Comparison of ENCODE assay signal across 8 mouse cellular contexts in the genomic region with DNA sequence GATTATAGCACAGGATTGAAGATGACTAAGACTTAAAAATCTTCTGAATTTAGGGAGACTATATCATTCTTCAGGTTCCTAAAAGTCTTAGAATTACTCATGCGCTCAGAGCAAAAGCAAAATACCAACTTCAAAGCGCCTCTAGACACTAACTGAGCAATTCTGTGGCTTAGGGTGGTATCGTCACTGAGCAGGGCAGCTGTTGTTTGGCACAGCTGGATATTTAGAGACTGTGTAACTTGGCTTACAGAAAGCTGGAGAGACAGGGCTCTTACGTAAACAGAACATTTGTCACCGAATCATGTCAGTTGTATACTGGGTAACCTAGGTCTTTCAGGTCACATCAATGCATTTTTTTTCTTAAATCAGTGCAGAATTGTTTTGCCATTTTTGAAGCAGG. TPM values are rescaled to one million over a fixed set of nuclear protein-coding genes. Genes with fewer than 3 reads are reported as not detected.
DNase-seq lines count a peak whose midpoint lies in the region; ATAC-seq and TF ChIP-seq lines count a peak whose summit lies in the region.
"Had no signal": no experiment of that assay in that cellular context is flagged by ENCODE, and none has a peak within 500 bp of the region (broad histone marks: within the 10 kb centered on the region; RNA-seq: fewer than 3 reads in every experiment).

No protein-coding gene starts in this region.

- no peaks in the 10 kb centered on the region for H3K4me1 ChIP-seq in lung, embryonic 14.5 days (ENCODE audit: insufficient read depth)
- H3K4me1 ChIP-seq in embryonic facial prominence, embryonic 15.5 days: peaks cover 30% of the 10 kb centered on the region

- DNase-seq in lung, embryonic 14.5 days: peak; percentile 28
- DNase-seq in lung, postnatal 10 days: no peak
- DNase-seq in splenic B cell, adult 2 months (ENCODE audit: low read depth, low spot score): peak; percentile 50
- no peak for DNase-seq in cerebellum, postnatal 14 days
- DNase-seq in spleen, postnatal 4 days (ENCODE audit: low spot score in 2 of 2): no peak

- no peaks in the 10 kb centered on the region for H3K9me3 ChIP-seq in lung, embryonic 14.5 days (ENCODE audit: low read depth, low read length)
- H3K9me3 ChIP-seq in embryonic facial prominence, embryonic 15.5 days (replicated peaks): no peaks in the 10 kb centered on the region
- H3K9me3 ChIP-seq: forebrain, embryonic 13.5 days had no signal

- no peak overlapping the region for H3K4me2 ChIP-seq in lung, embryonic 14.5 days
- H3K4me2 ChIP-seq in embryonic facial prominence, embryonic 15.5 days (replicated peaks): peak overlapping the region; percentile 79; the same call in 1 of the 2 replicates

- H3K9ac ChIP-seq in lung, embryonic 14.5 days: no peak overlapping the region
- H3K9ac ChIP-seq in embryonic facial prominence, embryonic 15.5 days: no peak overlapping the region

- ATAC-seq in lung, embryonic 14.5 days (ENCODE audit: insufficient read depth): no peak
- ATAC-seq in CD4-positive, CD25-positive, alpha-beta regulatory T cell, adult 4 months: peak; percentile 36
- ATAC-seq in embryonic facial prominence, embryonic 15.5 days (ENCODE audit: insufficient number of reproducible peaks, low FRiP score, low TSS enrichment, low read depth): no peak

- TF ChIP-seq CTCF in lung, embryonic 14.5 days (IDR thresholded peaks at IDR 0.05; ENCODE audit: low read depth): no peak

- H3K27ac ChIP-seq in lung, embryonic 14.5 days (ENCODE audit: low read depth): no peak overlapping the region
- H3K27ac ChIP-seq in embryonic facial prominence, embryonic 15.5 days (replicated peaks): 0 out of 2 replicates have a peak overlapping the region, but pooled peaks have one; percentile 9

- H3K36me3 ChIP-seq in lung, embryonic 14.5 days (ENCODE audit: insufficient read depth): no peaks in the 10 kb centered on the region
- no peaks in the 10 kb centered on the region for H3K36me3 ChIP-seq in embryonic facial prominence, embryonic 15.5 days
- H3K36me3 ChIP-seq in splenic B cell, adult 2 months (ENCODE audit: control insufficient read depth, insufficient read depth, low read length, poor library complexity, severe bottlenecking): no peaks in the 10 kb centered on the region

- H3K4me3 ChIP-seq in lung, embryonic 14.5 days (ENCODE audit: low read depth, low read length): no peak overlapping the region
- no peak overlapping the region for H3K4me3 ChIP-seq in embryonic facial prominence, embryonic 15.5 days (replicated peaks)

- WGBS in lung, embryonic 14.5 days: 48% methylated on average over 5 of the region's 5 CpGs
- WGBS in embryonic facial prominence, embryonic 15.5 days: 48% methylated on average over 5 of the region's 5 CpGs

- H3K27me3 ChIP-seq in lung, embryonic 14.5 days (ENCODE audit: insufficient read depth, low read length): no peaks in the 10 kb centered on the region
- 0 out of 2 replicates have a peak, but pooled peaks cover 4% of the 10 kb centered on the region for H3K27me3 ChIP-seq in embryonic facial prominence, embryonic 15.5 days
- no peaks in the 10 kb centered on the region for H3K27me3 ChIP-seq in splenic B cell, adult 2 months (ENCODE audit: control insufficient read depth, insufficient read depth, low read length, poor library complexity, severe bottlenecking)
- H3K27me3 ChIP-seq: forebrain, embryonic 13.5 days had no signal

RNA-seq across cellular contexts. Expression of gene BC035947, which starts 26.4 kb away (rescaled TPM):
- 0.18 and 0.20 TPM in 2 replicates for polyA plus RNA-seq in lung, embryonic 14.5 days (2014; fragmentation: Nextera tagmentation; extraction: Ambion mirVana)
- under 1 TPM in 1 of 2 experiments, not detected in 1; 0.11 TPM for polyA plus RNA-seq in CD4-positive, CD25-positive, alpha-beta regulatory T cell, adult 4 months (2017; shearing (Covaris generic))
- 0.49 and 0.70 TPM in 2 replicates for polyA plus RNA-seq in embryonic facial prominence, embryonic 15.5 days (2015; fragmentation: Nextera tagmentation; extraction: Ambion mirVana)

RNA-seq across cellular contexts. Expression of gene Mogat1, which starts 27.6 kb away (rescaled TPM):
- polyA plus RNA-seq in lung, embryonic 14.5 days (2014; fragmentation: Nextera tagmentation; extraction: Ambion mirVana): not detected in 2 replicates
- not detected for polyA plus RNA-seq in CD4-positive, CD25-positive, alpha-beta regulatory T cell, adult 4 months (2017; shearing (Covaris generic))
- polyA plus RNA-seq in embryonic facial prominence, embryonic 15.5 days (2015; fragmentation: Nextera tagmentation; extraction: Ambion mirVana): 0.77 and 1.4 TPM in 2 replicates

RNA-seq across cellular contexts. Expression of gene Farsb, which starts 49.7 kb away (rescaled TPM):
- polyA plus RNA-seq in lung, embryonic 14.5 days (2014; fragmentation: Nextera tagmentation; extraction: Ambion mirVana): 140 and 142 TPM in 2 replicates
- 10 to 100 TPM; 64.1 to 76.8 TPM for polyA plus RNA-seq in CD4-positive, CD25-positive, alpha-beta regulatory T cell, adult 4 months (2017; shearing (Covaris generic))
- 121 and 123 TPM in 2 replicates for polyA plus RNA-seq in embryonic facial prominence, embryonic 15.5 days (2015; fragmentation: Nextera tagmentation; extraction: Ambion mirVana)

Comparison
In these comparisons a context has a peak if more than half of its experiments do, and no peak if none do; other contexts are left out.
1. DNase-seq: peak in lung, embryonic 14.5 days (single experiment) and splenic B cell, adult 2 months (single experiment); none in lung, postnatal 10 days (single experiment), cerebellum, postnatal 14 days (0 of 2) and spleen, postnatal 4 days (0 of 2).